19 mouse cellular contexts compared by ENCODE assay signal in genomic region chr5:89911950-89912349, GRCm38 (mm10). TPM values are rescaled to one million over a fixed set of nuclear protein-coding genes. Genes with fewer than 3 reads are reported as not detected.
A peak's percentile ranks its signal among the peaks of the same experiment; 100 is the strongest.
DNase-seq lines count a peak whose midpoint lies in the region; ATAC-seq and TF ChIP-seq lines count a peak whose summit lies in the region.
"Had no signal": no experiment of that assay in that cellular context is flagged by ENCODE, and none has a peak within 500 bp of the region (broad histone marks: within the 10 kb centered on the region; RNA-seq: fewer than 3 reads in every experiment).

No protein-coding gene starts in this region.

- TF ChIP-seq CTCF in intestine, postnatal 0 days (IDR thresholded peaks at IDR 0.05; ENCODE audit: low read depth): no peak
- TF ChIP-seq CTCF in lung, postnatal 0 days (IDR thresholded peaks at IDR 0.05): no peak

- H3K36me3 ChIP-seq in hindbrain, embryonic 12.5 days: no peaks in the 10 kb centered on the region
- no peaks in the 10 kb centered on the region for H3K36me3 ChIP-seq in midbrain, embryonic 12.5 days
- H3K36me3 ChIP-seq in neural tube, embryonic 15.5 days: no peaks in the 10 kb centered on the region
- H3K36me3 ChIP-seq in intestine, postnatal 0 days (ENCODE audit: control insufficient read depth, insufficient read depth): no peaks in the 10 kb centered on the region
- H3K36me3 ChIP-seq in lung, postnatal 0 days (ENCODE audit: insufficient read depth, low read length): no peaks in the 10 kb centered on the region
- H3K36me3 ChIP-seq: G1E; heart, embryonic 13.5 days; limb, embryonic 15.5 days; stomach, embryonic 15.5 days had no signal

- peak; percentile 72; the same call in 1 of the 2 replicates for ATAC-seq in hindbrain, embryonic 12.5 days (ENCODE audit: low FRiP score)
- peak; percentile 61 for ATAC-seq in midbrain, embryonic 12.5 days (ENCODE audit: low FRiP score, low read depth)
- peak; percentile 89 for ATAC-seq in neural tube, embryonic 15.5 days (ENCODE audit: low FRiP score)
- no peak for ATAC-seq in intestine, postnatal 0 days
- no peak for ATAC-seq in lung, postnatal 0 days
- ATAC-seq: liver, postnatal 0 days had no signal

- DNase-seq in retina, embryonic 14.5 days (ENCODE audit: low spot score): peak; percentile 8
- DNase-seq in retina, postnatal 1 day: no peak
- no peak for DNase-seq in thymus, postnatal 4 days
- no peak for DNase-seq in lung, postnatal 0 days (ENCODE audit: low spot score)
- DNase-seq: cerebellum, adult 11-12 months; heart, postnatal 4 days; kidney, adult 18-20 months; liver, postnatal 0 days had no signal

- H3K4me2 ChIP-seq in hindbrain, embryonic 12.5 days (replicated peaks): 0 out of 2 replicates have a peak overlapping the region, but pooled peaks have one; percentile 8
- H3K4me2 ChIP-seq in midbrain, embryonic 12.5 days (replicated peaks): 0 out of 2 replicates have a peak overlapping the region, but pooled peaks have one; percentile 17
- H3K4me2 ChIP-seq in neural tube, embryonic 15.5 days: peak overlapping the region; percentile 42
- no peak overlapping the region for H3K4me2 ChIP-seq in intestine, postnatal 0 days (replicated peaks; ENCODE audit: low read depth)
- no peak overlapping the region for H3K4me2 ChIP-seq in lung, postnatal 0 days (replicated peaks; ENCODE audit: low read depth, low read length)
- H3K4me2 ChIP-seq: heart, embryonic 13.5 days; limb, embryonic 15.5 days; stomach, embryonic 15.5 days had no signal

- no peaks in the 10 kb centered on the region for H3K27me3 ChIP-seq in hindbrain, embryonic 12.5 days
- H3K27me3 ChIP-seq in midbrain, embryonic 12.5 days: peaks cover 3% of the 10 kb centered on the region; the same call in 1 of the 2 replicates
- no peaks in the 10 kb centered on the region for H3K27me3 ChIP-seq in neural tube, embryonic 15.5 days (replicated peaks)
- no peaks in the 10 kb centered on the region for H3K27me3 ChIP-seq in intestine, postnatal 0 days (replicated peaks; ENCODE audit: control insufficient read depth, insufficient read depth, low read length)
- no peaks in the 10 kb centered on the region for H3K27me3 ChIP-seq in lung, postnatal 0 days (replicated peaks; ENCODE audit: insufficient read depth, low read length)
- H3K27me3 ChIP-seq: heart, embryonic 13.5 days; limb, embryonic 15.5 days; stomach, embryonic 15.5 days had no signal

- no peaks in the 10 kb centered on the region for H3K9me3 ChIP-seq in hindbrain, embryonic 12.5 days (replicated peaks)
- no peaks in the 10 kb centered on the region for H3K9me3 ChIP-seq in midbrain, embryonic 12.5 days
- no peaks in the 10 kb centered on the region for H3K9me3 ChIP-seq in neural tube, embryonic 15.5 days (replicated peaks)
- H3K9me3 ChIP-seq in intestine, postnatal 0 days (ENCODE audit: control insufficient read depth): no peaks in the 10 kb centered on the region
- no peaks in the 10 kb centered on the region for H3K9me3 ChIP-seq in lung, postnatal 0 days (ENCODE audit: low read length)
- H3K9me3 ChIP-seq: heart, embryonic 13.5 days; limb, embryonic 15.5 days; stomach, embryonic 15.5 days had no signal

- TF ChIP-seq EP300 in lung, postnatal 0 days (IDR thresholded peaks at IDR 0.05): no peak

- H3K27ac ChIP-seq in hindbrain, embryonic 12.5 days: 0 out of 2 replicates have a peak overlapping the region, but pooled peaks have one; percentile 24
- H3K27ac ChIP-seq in midbrain, embryonic 12.5 days (replicated peaks): no peak overlapping the region
- peak overlapping the region; percentile 63 for H3K27ac ChIP-seq in neural tube, embryonic 15.5 days (replicated peaks)
- H3K27ac ChIP-seq in intestine, postnatal 0 days (ENCODE audit: low read depth, low read length): no peak overlapping the region
- H3K27ac ChIP-seq in lung, postnatal 0 days (ENCODE audit: low read length): no peak overlapping the region
- H3K27ac ChIP-seq: heart, embryonic 13.5 days; limb, embryonic 15.5 days; macrophage; stomach, embryonic 15.5 days had no signal

- H3K9ac ChIP-seq in hindbrain, embryonic 12.5 days: no peak overlapping the region
- H3K9ac ChIP-seq in midbrain, embryonic 12.5 days (replicated peaks): no peak overlapping the region
- H3K9ac ChIP-seq in neural tube, embryonic 15.5 days (replicated peaks): no peak overlapping the region
- no peak overlapping the region for H3K9ac ChIP-seq in intestine, postnatal 0 days (ENCODE audit: low read depth, low read length)
- H3K9ac ChIP-seq in lung, postnatal 0 days (replicated peaks; ENCODE audit: low read depth): no peak overlapping the region
- H3K9ac ChIP-seq: heart, embryonic 13.5 days; limb, embryonic 15.5 days; liver, postnatal 0 days; stomach, embryonic 15.5 days had no signal

- peaks cover 10% of the 10 kb centered on the region for H3K4me1 ChIP-seq in hindbrain, embryonic 12.5 days
- H3K4me1 ChIP-seq in midbrain, embryonic 12.5 days: peaks cover 7% of the 10 kb centered on the region
- H3K4me1 ChIP-seq in neural tube, embryonic 15.5 days: peaks cover 8% of the 10 kb centered on the region
- no peaks in the 10 kb centered on the region for H3K4me1 ChIP-seq in intestine, postnatal 0 days (replicated peaks; ENCODE audit: control insufficient read depth, insufficient read depth, low read length)
- no peaks in the 10 kb centered on the region for H3K4me1 ChIP-seq in lung, postnatal 0 days (ENCODE audit: insufficient read depth, low read depth, low read length)
- H3K4me1 ChIP-seq: heart, embryonic 13.5 days; limb, embryonic 15.5 days; stomach, embryonic 15.5 days had no signal

- WGBS in hindbrain, embryonic 12.5 days: 29% methylated on average over 7 of the region's 7 CpGs
- WGBS in midbrain, embryonic 12.5 days: 33% methylated on average over 7 of the region's 7 CpGs
- WGBS in neural tube, embryonic 15.5 days: 19% methylated on average over 7 of the region's 7 CpGs
- 72% methylated on average over 7 of the region's 7 CpGs for WGBS in intestine, postnatal 0 days
- 68% methylated on average over 7 of the region's 7 CpGs for WGBS in lung, postnatal 0 days

- no peak overlapping the region for H3K4me3 ChIP-seq in hindbrain, embryonic 12.5 days
- H3K4me3 ChIP-seq in midbrain, embryonic 12.5 days: no peak overlapping the region
- no peak overlapping the region for H3K4me3 ChIP-seq in neural tube, embryonic 15.5 days (replicated peaks)
- H3K4me3 ChIP-seq in intestine, postnatal 0 days (ENCODE audit: low read depth, low read length): no peak overlapping the region
- no peak overlapping the region for H3K4me3 ChIP-seq in lung, postnatal 0 days (ENCODE audit: low read depth, low read length)
- H3K4me3 ChIP-seq: erythroblast, embryonic 14.5 days; heart, embryonic 13.5 days; limb, embryonic 15.5 days; myocyte; stomach, embryonic 15.5 days had no signal

RNA-seq across cellular contexts. Expression of gene Adamts3, which starts 28.8 kb away (rescaled TPM):
- polyA plus RNA-seq in hindbrain, embryonic 12.5 days (2016; fragmentation: Nextera tagmentation; extraction: Ambion mirVana): 3.8 and 4.6 TPM in 2 replicates
- polyA plus RNA-seq in midbrain, embryonic 12.5 days (2016; fragmentation: Nextera tagmentation; extraction: Ambion mirVana): 3.0 and 4.2 TPM in 2 replicates
- polyA plus RNA-seq in neural tube, embryonic 15.5 days (2015; fragmentation: Nextera tagmentation; extraction: Ambion mirVana): 4.7 and 5.5 TPM in 2 replicates
- 0.72 and 0.82 TPM in 2 replicates for polyA plus RNA-seq in intestine, postnatal 0 days (2015; fragmentation: Nextera tagmentation; extraction: Ambion mirVana)
- polyA plus RNA-seq in lung, postnatal 0 days (2015; fragmentation: Nextera tagmentation; extraction: Ambion mirVana): 1.2 and 1.4 TPM in 2 replicates
- polyA plus RNA-seq: G1E, macrophage had no signal

Comparison
In these comparisons a context has a peak if more than half of its experiments do, and no peak if none do; other contexts are left out.
1. ATAC-seq: peak in hindbrain, embryonic 12.5 days (single experiment), midbrain, embryonic 12.5 days (single experiment) and neural tube, embryonic 15.5 days (single experiment); none in intestine, postnatal 0 days (single experiment) and lung, postnatal 0 days (single experiment).
2. H3K27ac ChIP-seq: peak in hindbrain, embryonic 12.5 days (single experiment) and neural tube, embryonic 15.5 days (single experiment); none in midbrain, embryonic 12.5 days (single experiment), intestine, postnatal 0 days (single experiment) and lung, postnatal 0 days (single experiment).
3. H3K4me2 ChIP-seq: peak in hindbrain, embryonic 12.5 days (single experiment), midbrain, embryonic 12.5 days (single experiment) and neural tube, embryonic 15.5 days (single experiment); none in intestine, postnatal 0 days (single experiment) and lung, postnatal 0 days (single experiment).